Mouse (Mus musculus) ES-E14 (cell line): ENCODE data around the gene Cyp2u1. TPM values are rescaled to one million over a fixed set of nuclear protein-coding genes. Genes with fewer than 3 reads are reported as not detected.
A peak's percentile ranks its signal among the peaks of the same experiment; 100 is the strongest.

Experiments used
- DNase-seq: peaks from one replicate; pipeline ENCODE4 v3.0.0-alpha.2; 2013; ENCODE audit warnings: low read depth, low spot score
- H3K27ac ChIP-seq: 2 replicates; pipeline ENCODE4 v1.5.1; 2012; ENCODE audit warnings: low read depth, mild to moderate bottlenecking, low read length, moderate library complexity, mixed read lengths; ENCODE audit not compliant: poor library complexity, insufficient read depth, severe bottlenecking
- H3K36me3 ChIP-seq: 2 replicates; pipeline ENCODE4 v1.6.1; 2012; ENCODE audit warnings: mild to moderate bottlenecking, low read length, moderate library complexity, mixed read lengths; ENCODE audit not compliant: control insufficient read depth, poor library complexity, insufficient read depth, severe bottlenecking
- H3K4me1 ChIP-seq, 2 experiments: fragments of 150-350 bp in 1 of 2; sonication (generic) in 1 of 2; 2 replicates each; pipeline ENCODE4 v1.6.1; 2012; ENCODE audit warnings: low read length in 2 of 2, mild to moderate bottlenecking in 1 of 2, mixed read lengths in 1 of 2; ENCODE audit not compliant: control insufficient read depth in 2 of 2, insufficient read depth in 2 of 2, poor library complexity in 1 of 2
- H3K4me3 ChIP-seq, 2 experiments: fragments of 150-350 bp in 1 of 2; sonication (generic) in 1 of 2; 2 replicates each; pipeline ENCODE4 v1.5.1; 2012; ENCODE audit warnings: low read length in 2 of 2, low read depth in 1 of 2, mild to moderate bottlenecking in 1 of 2, mixed read lengths in 1 of 2; ENCODE audit not compliant: insufficient read depth in 1 of 2, poor library complexity in 1 of 2, severe bottlenecking in 1 of 2
- H3K9ac ChIP-seq: 2 replicates; pipeline ENCODE4 v1.6.1; 2012; ENCODE audit warnings: low read depth, mild to moderate bottlenecking, low read length, mixed read lengths; ENCODE audit not compliant: poor library complexity, insufficient read depth, severe bottlenecking
- H3K9me3 ChIP-seq: fragments of 150-350 bp; sonication (generic); 2 replicates; pipeline ENCODE4 v1.6.1; 2012; ENCODE audit warnings: low read depth, mild to moderate bottlenecking, low read length; ENCODE audit not compliant: control insufficient read depth, insufficient read depth
- CHD2 ChIP-seq: IDR thresholded peaks from 2 replicates; pipeline ENCODE4 v1.6.1; 2014; ENCODE audit warnings: mild to moderate bottlenecking, low read depth, low read length, inconsistent platforms
- HCFC1 ChIP-seq: IDR thresholded peaks from 2 replicates; pipeline ENCODE4 v1.6.1; 2012; ENCODE audit warnings: low read length, inconsistent platforms, borderline replicate concordance; ENCODE audit not compliant: insufficient read depth
- MAFK ChIP-seq: IDR thresholded peaks from 2 replicates; pipeline ENCODE4 v1.6.1; 2014; ENCODE audit warnings: mild to moderate bottlenecking, low read depth, low read length, inconsistent platforms; ENCODE audit not compliant: insufficient read depth
- ZC3H11A ChIP-seq: IDR thresholded peaks from 2 replicates; pipeline ENCODE4 v1.6.1; 2012; ENCODE audit warnings: low read depth, mild to moderate bottlenecking, inconsistent platforms, low read length, borderline replicate concordance
- ZNF384 ChIP-seq: IDR thresholded peaks from 2 replicates; pipeline ENCODE4 v1.6.1; 2012; ENCODE audit warnings: low read depth, low read length, inconsistent platforms
- in situ Hi-C, 2 experiments: fragments of 600-800 bp; cut with MboI; formaldehyde crosslinking; loops; one replicate each; pipeline ENCODE4 v1.15.1; 2025; ENCODE audit warnings: low sequenced_read_pairs in 2 of 2, inconsistent platforms in 1 of 2; ENCODE audit not compliant: unreplicated experiment in 2 of 2
- total RNA-seq: library from RNA; depleted of rRNA; stranded (reverse); fragments of 300-350 nt; gene quantifications from 2 replicates; pipeline ENCODE4 v1.2.3, GENCODE M21; 2012

The Cyp2u1 gene
- total RNA-seq, 1 experiment, result 1.7 TPM

DNA sequence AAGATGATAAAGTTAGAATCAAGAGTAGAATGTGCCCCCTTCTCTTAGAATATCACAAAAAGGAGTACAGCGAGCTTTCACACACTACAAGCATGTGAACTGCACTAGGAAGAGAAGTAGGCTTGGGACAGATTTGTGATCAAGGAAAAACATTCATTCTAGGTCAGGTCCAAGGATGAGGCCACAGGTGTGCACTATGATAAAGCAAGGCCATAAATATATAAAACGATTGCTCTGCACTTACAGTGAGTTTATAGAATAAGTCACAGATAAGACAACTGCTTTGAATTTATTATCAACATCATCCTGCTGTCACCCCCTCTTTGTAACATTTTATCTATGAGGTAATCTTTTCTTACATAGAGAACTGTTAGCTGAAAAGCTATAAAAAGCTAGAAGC, 10.7 kb downstream of the Cyp2u1 start:
- TF ChIP-seq MAFK (no peak), CHD2 (no peak), HCFC1 (no peak), ZNF384 (no peak), ZC3H11A (no peak)
- Histone ChIP-seq H3K9me3 (no peaks in the 10 kb centered on the region), H3K27ac (no peak overlapping the region), H3K4me1 (peaks cover 0 to 2% of the 10 kb centered on the region in 2 experiments; a peak in 1 of 4 replicates), H3K4me3 (no peak overlapping the region), H3K36me3 (no peaks in the 10 kb centered on the region), H3K9ac (no peak overlapping the region)
- DNase-seq, result no peak
- in situ Hi-C loops, result no loop called here

DNA sequence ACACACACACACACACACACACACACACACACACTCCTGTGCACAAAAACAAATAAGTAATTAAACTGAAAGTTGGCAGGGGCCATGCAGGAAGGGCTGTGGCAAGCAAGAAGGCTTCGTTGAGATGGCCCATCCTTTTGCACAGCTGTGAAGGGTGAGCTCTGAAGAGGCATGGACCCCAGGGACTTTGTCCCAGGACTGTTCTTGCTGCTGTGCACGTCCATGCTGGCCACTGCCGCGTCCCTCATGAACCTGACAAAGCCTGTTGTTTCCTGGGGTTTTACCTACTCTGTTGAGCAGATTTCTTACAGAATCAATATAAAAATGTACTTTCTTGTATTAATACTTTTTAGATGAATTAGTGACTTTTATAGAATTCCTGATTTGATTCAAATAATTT, 11.1 kb downstream of the Cyp2u1 start:
- DNase-seq, result no peak
- H3K9me3 ChIP-seq, result no peaks in the 10 kb centered on the region
- in situ Hi-C loops, result no loop called here
- H3K4me3 ChIP-seq, result no peak overlapping the region
- H3K36me3 ChIP-seq, result no peaks in the 10 kb centered on the region
- TF ChIP-seq HCFC1 (no peak), ZC3H11A (no peak), ZNF384 (no peak), CHD2 (no peak), MAFK (no peak)
- no peak overlapping the region for H3K27ac ChIP-seq
- H3K4me1 ChIP-seq, result peaks cover 0 to 2% of the 10 kb centered on the region in 2 experiments; a peak in 1 of 4 replicates
- no peak overlapping the region for H3K9ac ChIP-seq

DNA sequence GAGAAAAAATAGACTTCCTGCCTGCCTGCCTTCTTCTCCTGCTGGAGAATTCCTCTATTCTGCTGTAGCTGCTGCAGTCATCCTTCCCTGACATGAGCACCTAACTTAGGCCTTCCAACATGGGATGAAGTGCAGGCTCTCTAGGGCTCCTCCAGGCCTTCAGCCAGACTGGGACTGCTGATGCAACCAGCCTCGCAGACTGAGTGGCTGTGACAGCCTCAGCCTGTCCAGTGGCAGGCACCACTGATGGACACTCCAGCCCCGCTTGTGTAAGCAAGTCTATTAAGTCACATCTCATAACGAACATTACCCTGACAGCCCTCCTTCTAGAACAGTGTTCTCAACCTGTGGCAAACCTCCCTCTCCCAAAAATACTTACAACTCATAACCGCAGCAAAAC, 28.9 kb downstream of the Cyp2u1 start:
- Histone ChIP-seq H3K9ac (no peak overlapping the region), H3K27ac (no peak overlapping the region), H3K4me3 (no peak overlapping the region), H3K4me1 (peaks cover 2 to 6% of the 10 kb centered on the region in 2 experiments; a peak in 2 of 4 replicates), H3K36me3 (no peaks in the 10 kb centered on the region), H3K9me3 (no peaks in the 10 kb centered on the region)
- no peak for DNase-seq
- TF ChIP-seq MAFK (no peak), HCFC1 (no peak), CHD2 (no peak), ZNF384 (no peak), ZC3H11A (no peak)
- in situ Hi-C loops, result no loop called here

DNA sequence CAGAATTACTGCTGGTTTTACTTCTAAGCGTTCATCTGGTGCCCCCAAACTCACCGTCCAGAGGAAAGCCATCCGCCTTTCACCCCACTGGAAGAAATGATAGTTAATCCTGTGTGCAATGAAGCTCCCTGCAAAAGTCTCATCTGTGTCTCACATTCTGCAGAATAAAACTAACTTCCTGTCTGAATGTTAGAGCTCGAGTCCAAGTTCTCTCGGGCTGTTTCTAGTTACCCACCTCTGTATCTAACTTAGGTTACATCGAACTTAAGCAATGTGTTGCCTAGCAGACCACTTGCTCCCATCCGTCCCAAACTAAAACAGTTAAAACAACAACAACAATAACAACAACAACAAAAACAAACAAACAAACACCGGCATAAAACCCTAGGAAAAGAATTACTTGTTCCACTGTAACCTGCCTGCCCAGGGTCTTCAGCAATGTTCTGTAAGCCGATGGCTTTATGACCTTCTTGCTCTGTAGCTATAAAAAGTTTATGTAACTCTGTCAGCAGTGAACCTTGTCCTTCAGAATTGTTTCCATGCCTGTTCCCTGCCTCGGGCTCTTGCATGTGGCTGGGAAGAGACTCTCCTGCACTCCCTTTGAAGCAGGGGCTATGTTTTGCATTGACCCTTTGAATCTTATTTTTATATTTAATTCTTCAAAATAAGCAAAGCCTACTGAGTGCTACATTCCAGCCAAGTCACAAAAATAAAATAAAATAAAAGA, 30.5 kb downstream of the Cyp2u1 start:
- no peaks in the 10 kb centered on the region for H3K9me3 ChIP-seq
- no peak overlapping the region for H3K27ac ChIP-seq
- peak overlapping the region; percentile 64; the same call in 1 of the 2 replicates for H3K9ac ChIP-seq
- H3K4me1 ChIP-seq, result peaks cover 2 to 6% of the 10 kb centered on the region in 2 experiments; a peak in 2 of 4 replicates
- H3K4me3 ChIP-seq, result peak overlapping the region; percentile 13 to 59; a peak in 3 of 4 replicates
- DNase-seq, result no peak
- no peaks in the 10 kb centered on the region for H3K36me3 ChIP-seq
- TF ChIP-seq HCFC1 (no peak), MAFK (no peak), ZC3H11A (no peak), ZNF384 (no peak), CHD2 (no peak)
- in situ Hi-C loops, result no loop called here
